Mouse (Mus musculus) forebrain, embryonic 12.5 days (tissue): Measurements from ENCODE around the gene Gm17571. TPM values are rescaled to one million over a fixed set of nuclear protein-coding genes. Genes with fewer than 3 reads are reported as not detected.

ENCODE experiments used
- ATAC-seq: fragments of 200-750 bp; cut with Nextera tagmentation; 2 replicates; pipeline ENCODE4 v1.8.0; 2017; ENCODE audit warnings: moderate TSS enrichment; ENCODE audit not compliant: low FRiP score
- H3K27ac ChIP-seq: fragments of 300-500 bp; sonication (generic); 2 replicates; pipeline ENCODE4 v1.5.1; 2016; ENCODE audit warnings: mild to moderate bottlenecking
- H3K27me3 ChIP-seq: fragments of 300-500 bp; sonication (generic); 2 replicates; pipeline ENCODE4 v1.6.1; 2016; ENCODE audit warnings: mild to moderate bottlenecking
- H3K36me3 ChIP-seq: fragments of 300-500 bp; sonication (generic); replicated peaks from 2 replicates; pipeline ENCODE4 v1.6.1; 2016; ENCODE audit warnings: mild to moderate bottlenecking
- H3K4me1 ChIP-seq: fragments of 300-500 bp; sonication (generic); 2 replicates; pipeline ENCODE4 v1.6.1; 2016
- H3K4me2 ChIP-seq: fragments of 300-500 bp; sonication (generic); 2 replicates; pipeline ENCODE4 v1.6.1; 2016; ENCODE audit warnings: mild to moderate bottlenecking, moderate library complexity
- H3K4me3 ChIP-seq: fragments of 300-500 bp; sonication (generic); replicated peaks from 2 replicates; pipeline ENCODE4 v1.5.1; 2016; ENCODE audit warnings: mild to moderate bottlenecking
- H3K9ac ChIP-seq: fragments of 300-500 bp; sonication (generic); 2 replicates; pipeline ENCODE4 v1.6.1; 2016; ENCODE audit warnings: mild to moderate bottlenecking
- H3K9me3 ChIP-seq: fragments of 300-500 bp; sonication (generic); 2 replicates; pipeline ENCODE4 v1.6.1; 2016
- WGBS: fragments of 180-500 bp; shearing (Covaris S2); methylation state at CpG from one replicate; pipeline ENCODE4 v1.1.7; 2016; 5-methylcytosine and 5-hydroxymethylcytosine counted together
- polyA plus RNA-seq: library from polyadenylated mRNA; unstranded; fragments of >200 nt; fragmentation: Nextera tagmentation; extraction: Ambion mirVana; gene quantifications from 2 replicates; pipeline ENCODE4 v1.2.1, GENCODE M21; 2016

Gm17571 gene
- not detected in 2 replicates for polyA plus RNA-seq

DNA sequence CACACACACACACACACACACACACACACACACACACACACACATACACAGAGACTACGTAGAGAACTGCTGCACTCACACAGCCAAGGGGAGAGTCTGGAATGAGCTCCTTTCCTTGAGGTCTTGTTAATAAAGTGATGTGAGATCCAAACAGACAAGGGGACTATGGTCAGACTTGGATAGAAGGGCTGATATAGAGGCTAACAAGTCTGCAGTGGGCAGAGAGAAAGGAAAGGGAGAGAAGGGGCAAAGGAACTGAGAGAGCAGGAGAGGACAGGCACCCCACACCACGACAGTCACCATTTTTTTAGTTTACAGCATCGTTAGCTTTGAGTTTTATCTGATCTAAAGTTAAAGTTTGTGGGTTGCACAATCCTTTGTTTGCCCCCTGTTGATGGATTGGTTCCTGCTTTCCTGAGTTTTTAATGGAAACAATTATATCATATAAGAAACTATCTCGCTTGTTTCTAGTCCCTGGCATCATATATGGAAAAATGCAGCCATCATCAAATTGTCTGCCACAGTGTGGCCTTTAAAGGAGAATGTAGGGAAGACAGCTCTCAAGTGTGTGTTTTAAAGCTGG is at the start of gene Gm17571:
Gene Gm17571, minus strand, starts transcription at position 51 of the 583 bp plus-strand sequence.
- H3K4me2 ChIP-seq = no peak within 1 kb of the TSS
- ATAC-seq = no peak

GRCm38 (mm10) chr9:13495530-13495929 is 49.0 kb upstream of the Gm17571 start:
- H3K4me3 ChIP-seq = no peak overlapping the region
- no peak overlapping the region for H3K9ac ChIP-seq
- H3K36me3 ChIP-seq = no peaks in the 10 kb centered on the region
- H3K27me3 ChIP-seq = no peaks in the 10 kb centered on the region
- H3K4me2 ChIP-seq = no peak overlapping the region
- no peak overlapping the region for H3K27ac ChIP-seq
- ATAC-seq = no peak
- H3K9me3 ChIP-seq = no peaks in the 10 kb centered on the region
- H3K4me1 ChIP-seq = peaks cover 9% of the 10 kb centered on the region; the same call in 1 of the 2 replicates

More for the DNA sequence above, at the start of gene Gm17571:
- Histone ChIP-seq H3K27ac (no peak within 1 kb of the TSS), H3K9me3 (no peaks in the 10 kb centered on the region), H3K9ac (no peak within 1 kb of the TSS), H3K4me3 (no peak within 1 kb of the TSS), H3K36me3 (no peaks in the 10 kb centered on the region), H3K4me1 (no peaks in the 10 kb centered on the region; the same call in 1 of the 2 replicates), H3K27me3 (no peaks in the 10 kb centered on the region)
- WGBS = 85% methylated on average over 4 of the region's 4 CpGs

- peaks cover 9% of the 10 kb centered on the region; the same call in 1 of the 2 replicates for H3K4me1 ChIP-seq
- no peak for ATAC-seq
- H3K9ac ChIP-seq = no peak overlapping the region
- WGBS = 93% methylated on average over 2 of the region's 2 CpGs
- no peaks in the 10 kb centered on the region for H3K36me3 ChIP-seq
- no peak overlapping the region for H3K4me2 ChIP-seq
- H3K27me3 ChIP-seq = no peaks in the 10 kb centered on the region
- H3K27ac ChIP-seq = no peak overlapping the region
- H3K9me3 ChIP-seq = no peaks in the 10 kb centered on the region
- H3K4me3 ChIP-seq = no peak overlapping the region
These were observed 47.2 kb upstream of the Gm17571 start for GRCm38 (mm10) chr9:13493746-13494145.

- Histone ChIP-seq H3K36me3 (no peaks in the 10 kb centered on the region), H3K9me3 (no peaks in the 10 kb centered on the region), H3K9ac (no peak overlapping the region), H3K27me3 (no peaks in the 10 kb centered on the region), H3K4me3 (no peak overlapping the region), H3K4me1 (peaks cover 8% of the 10 kb centered on the region; the same call in 1 of the 2 replicates), H3K4me2 (no peak overlapping the region), H3K27ac (no peak overlapping the region)
- WGBS = 83% methylated on average over 2 of the region's 2 CpGs
- ATAC-seq = no peak
These were observed 46.3 kb upstream of the Gm17571 start for GRCm38 (mm10) chr9:13492807-13493206.

DNA sequence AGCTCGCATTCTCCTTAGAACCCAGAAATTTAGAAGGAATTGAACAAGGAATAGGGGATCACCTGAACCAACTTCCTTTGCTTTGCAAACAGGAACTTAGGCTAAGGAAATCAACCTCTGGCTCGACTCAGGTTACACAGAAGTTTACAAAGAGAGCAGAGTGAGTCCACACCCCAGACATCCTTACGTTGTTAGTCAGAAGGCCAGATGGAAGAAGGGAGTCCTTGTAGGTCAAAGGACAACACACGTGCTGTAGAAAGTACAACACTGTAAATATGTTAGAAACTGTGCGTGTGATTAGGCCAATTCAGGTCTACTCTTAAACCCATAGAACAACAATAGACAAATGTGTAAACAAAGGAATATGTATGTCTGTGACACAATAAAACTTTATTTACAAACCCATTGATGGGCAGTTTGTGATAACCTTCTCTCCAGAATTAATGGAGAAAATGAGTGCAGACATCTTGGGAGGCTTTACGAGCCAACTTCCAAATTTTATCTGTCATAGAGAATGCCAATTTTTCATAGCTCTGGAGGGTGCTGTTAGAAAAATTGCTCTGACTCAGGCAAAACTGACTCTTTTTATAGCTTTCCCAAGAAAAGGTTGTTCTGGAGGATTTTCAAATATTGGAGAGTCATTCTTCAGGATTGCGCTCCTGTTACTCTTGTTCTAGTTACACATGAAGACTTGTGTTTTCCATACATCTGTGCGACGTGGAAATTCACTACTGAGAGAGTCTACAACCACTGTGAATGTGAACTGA is 45.5 kb upstream of the Gm17571 start:
- Histone ChIP-seq H3K4me3 (no peak overlapping the region), H3K9ac (no peak overlapping the region), H3K27me3 (no peaks in the 10 kb centered on the region), H3K4me2 (no peak overlapping the region), H3K27ac (no peak overlapping the region), H3K4me1 (peaks cover 2% of the 10 kb centered on the region; the same call in 1 of the 2 replicates), H3K9me3 (no peaks in the 10 kb centered on the region), H3K36me3 (no peaks in the 10 kb centered on the region)
- 88% methylated on average over 9 of the region's 9 CpGs for WGBS
- ATAC-seq = no peak

GRCm38 (mm10) chr9:13491107-13491506 is 44.6 kb upstream of the Gm17571 start:
- 79% methylated on average over 1 of the region's 1 CpGs for WGBS
- ATAC-seq = no peak
- no peaks in the 10 kb centered on the region for H3K9me3 ChIP-seq

GRCm38 (mm10) chr9:13485914-13486313 is 39.4 kb upstream of the Gm17571 start:
- Histone ChIP-seq H3K36me3 (no peaks in the 10 kb centered on the region), H3K27me3 (no peaks in the 10 kb centered on the region), H3K4me3 (no peak overlapping the region), H3K4me1 (peaks cover 21% of the 10 kb centered on the region), H3K9me3 (no peaks in the 10 kb centered on the region), H3K4me2 (no peak overlapping the region), H3K27ac (no peak overlapping the region), H3K9ac (no peak overlapping the region)
- 84% methylated on average over 1 of the region's 1 CpGs for WGBS
- no peak for ATAC-seq

More at GRCm38 (mm10) chr9:13491107-13491506, 44.6 kb upstream of the Gm17571 start:
- Histone ChIP-seq H3K4me3 (no peak overlapping the region), H3K36me3 (no peaks in the 10 kb centered on the region), H3K4me2 (no peak overlapping the region), H3K4me1 (no peaks in the 10 kb centered on the region), H3K27me3 (no peaks in the 10 kb centered on the region), H3K27ac (no peak overlapping the region), H3K9ac (no peak overlapping the region)

GRCm38 (mm10) chr9:13484267-13485240 is 38.0 kb upstream of the Gm17571 start:
- H3K4me1 ChIP-seq = peaks cover 26% of the 10 kb centered on the region
- H3K9me3 ChIP-seq = no peaks in the 10 kb centered on the region
- WGBS = 46% methylated on average over 12 of the region's 12 CpGs
- no peak overlapping the region for H3K27ac ChIP-seq
- no peak for ATAC-seq
- H3K27me3 ChIP-seq = no peaks in the 10 kb centered on the region
- no peaks in the 10 kb centered on the region for H3K36me3 ChIP-seq
- H3K4me3 ChIP-seq = no peak overlapping the region
- H3K4me2 ChIP-seq = no peak overlapping the region
- H3K9ac ChIP-seq = no peak overlapping the region

GRCm38 (mm10) chr9:13483199-13484068 is 36.9 kb upstream of the Gm17571 start:
- no peaks in the 10 kb centered on the region for H3K36me3 ChIP-seq
- no peak overlapping the region for H3K4me2 ChIP-seq
- peak; percentile 30; the same call in 1 of the 2 replicates for ATAC-seq
- H3K4me3 ChIP-seq = no peak overlapping the region
- no peak overlapping the region for H3K9ac ChIP-seq
- H3K4me1 ChIP-seq = peaks cover 37% of the 10 kb centered on the region
- no peaks in the 10 kb centered on the region for H3K9me3 ChIP-seq
- H3K27ac ChIP-seq = peak overlapping the region; percentile 11; the same call in 1 of the 2 replicates
- no peaks in the 10 kb centered on the region for H3K27me3 ChIP-seq
- WGBS = 81% methylated on average over 5 of the region's 5 CpGs

- Histone ChIP-seq H3K36me3 (no peaks in the 10 kb centered on the region), H3K27ac (no peak overlapping the region), H3K9ac (no peak overlapping the region), H3K9me3 (no peaks in the 10 kb centered on the region), H3K4me3 (no peak overlapping the region), H3K27me3 (no peaks in the 10 kb centered on the region), H3K4me2 (no peak overlapping the region), H3K4me1 (peaks cover 33% of the 10 kb centered on the region)
- 9% methylated on average over 4 of the region's 4 CpGs for WGBS
- ATAC-seq = peak; percentile 42; the same call in 1 of the 2 replicates
These were observed 32.7 kb upstream of the Gm17571 start for GRCm38 (mm10) chr9:13479275-13479674.

GRCm38 (mm10) chr9:13474951-13475350 is 28.4 kb upstream of the Gm17571 start:
- ATAC-seq = no peak
- no peaks in the 10 kb centered on the region for H3K9me3 ChIP-seq
- no peak overlapping the region for H3K4me3 ChIP-seq
- no peaks in the 10 kb centered on the region for H3K36me3 ChIP-seq
- H3K4me2 ChIP-seq = no peak overlapping the region
- no peak overlapping the region for H3K9ac ChIP-seq
- no peak overlapping the region for H3K27ac ChIP-seq
- peaks cover 18% of the 10 kb centered on the region for H3K4me1 ChIP-seq
- H3K27me3 ChIP-seq = no peaks in the 10 kb centered on the region
- 95% methylated on average over 5 of the region's 5 CpGs for WGBS
